Mouse (Mus musculus) left cerebral cortex, adult 6 months (tissue): ENCODE measurements around the gene Slc5a6. TPM values are rescaled to one million over a fixed set of nuclear protein-coding genes. Genes with fewer than 3 reads are reported as not detected.

ENCODE experiments used
- long read RNA-seq, 2 experiments: library from polyadenylated mRNA; unstranded; transcript quantifications; one replicate each; pipeline ENCODE4 v2.0.0; 2019 to 2020
- polyA plus RNA-seq: library from polyadenylated mRNA; unstranded; fragments of <200 nt; fragmentation: Nextera tagmentation; gene quantifications from 2 replicates; pipeline ENCODE4 v1.2.3, GENCODE M21; 2021

The Slc5a6 gene
- 10.2 and 12.3 TPM in 2 replicates for polyA plus RNA-seq
- long read RNA-seq, experiment 1, transcript Slc5a6-205 (17 exons, 3,248 nt) = minor isoform, 5 of 116 reads
- long read RNA-seq, experiment 1, transcript Slc5a6-202 (18 exons, 3,436 nt) = major isoform, 68 of 116 reads
- long read RNA-seq, experiment 1, partial matches to known transcripts = 13 of 116 reads
- long read RNA-seq, experiment 1, other reads (novel, unspliced or antisense) = 29 of 116 reads
- long read RNA-seq, experiment 2, partial matches to known transcripts = 8 of 15 reads
- long read RNA-seq, experiment 2, other reads (novel, unspliced or antisense) = 5 of 15 reads

DNA sequence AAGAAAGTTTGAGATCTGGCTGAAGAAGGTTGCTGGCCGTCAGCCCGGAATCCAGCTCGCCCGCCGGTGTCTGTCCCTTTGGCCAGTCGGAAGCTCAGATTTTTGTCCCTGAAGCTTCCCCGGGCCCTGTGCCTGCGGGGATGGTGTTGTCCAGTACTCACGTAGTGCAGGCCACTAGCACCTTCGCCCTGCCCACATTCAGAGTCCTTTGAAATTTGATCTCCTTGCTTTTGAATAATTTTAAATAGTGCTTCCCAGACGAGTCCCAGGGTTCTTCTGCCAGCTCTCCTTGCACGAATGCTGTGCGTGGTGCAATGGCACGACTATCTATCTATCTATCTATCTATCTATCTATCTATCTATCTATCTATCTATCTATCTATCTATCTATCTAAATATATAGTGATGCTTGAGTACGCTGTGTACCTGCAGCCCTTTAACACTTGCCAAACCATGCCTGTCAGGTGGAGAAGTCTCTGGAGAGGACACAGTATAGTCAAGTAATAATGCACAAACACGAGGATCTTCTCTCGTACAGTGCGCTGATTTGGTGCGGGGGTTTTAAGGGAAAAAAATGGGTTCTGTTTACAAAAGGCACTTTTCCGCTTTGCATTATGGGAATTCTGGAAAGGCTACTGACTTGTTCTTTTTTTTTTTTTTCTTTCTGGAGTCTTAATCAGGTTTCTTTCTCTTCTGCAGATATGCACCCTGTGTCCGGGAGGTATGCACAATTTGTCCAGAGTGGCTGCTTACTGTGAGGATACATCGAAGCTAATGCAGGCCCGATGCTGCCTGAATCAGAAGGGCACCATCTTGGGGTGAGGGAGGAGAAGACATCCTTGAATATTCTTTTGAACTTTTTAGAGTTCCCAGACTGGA is at the start of gene Slc5a6:
Gene Slc5a6 (minus strand): TSS at position 162 of the 879 bp plus-strand sequence.

DNA sequence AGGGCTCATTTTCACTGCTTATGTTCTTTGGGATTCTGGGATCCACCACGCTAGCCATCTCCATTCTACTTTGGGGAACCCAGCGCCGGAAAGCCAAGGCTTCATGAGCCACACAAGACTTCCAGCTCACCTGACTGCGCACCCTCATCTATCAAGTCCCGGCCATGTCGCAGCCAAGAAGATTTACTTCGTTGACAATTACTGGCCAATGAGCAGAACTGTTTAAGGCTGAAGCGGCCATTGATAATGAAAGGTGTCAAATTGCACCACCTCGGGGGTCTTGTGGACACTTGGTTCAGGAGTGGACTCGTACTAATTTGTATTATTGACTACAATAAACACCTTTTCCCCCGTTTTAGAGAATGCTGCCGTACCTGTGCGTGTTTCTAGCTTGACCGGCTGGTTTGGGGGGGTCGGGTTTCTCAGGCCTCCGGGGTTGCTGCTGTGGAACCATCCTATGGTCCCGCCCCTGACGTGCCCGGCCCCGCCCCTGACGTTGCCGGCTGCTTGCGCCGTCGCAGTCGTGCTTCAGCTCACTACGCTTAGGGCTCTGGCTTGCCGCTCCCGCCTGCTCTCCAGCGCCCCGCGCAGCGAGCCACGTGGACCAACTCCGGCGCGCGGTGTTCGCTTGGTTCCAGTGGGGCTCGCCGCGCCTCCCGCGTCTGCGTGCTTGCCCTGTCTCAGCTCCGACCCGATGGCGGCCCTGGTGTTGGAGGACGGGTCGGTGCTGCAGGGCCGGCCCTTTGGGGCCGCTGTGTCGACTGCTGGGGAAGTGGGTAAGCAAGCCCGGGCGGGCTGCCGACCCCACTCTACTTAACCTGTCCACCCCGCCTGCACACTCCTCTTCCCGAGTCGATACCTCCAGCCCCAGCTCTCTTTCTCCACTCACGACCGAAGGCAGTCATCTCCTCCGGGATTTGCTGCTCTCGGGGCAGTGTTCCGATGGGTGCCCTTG is 5.8 kb upstream of the Slc5a6 start, which contains the start of gene Cad:
Gene Cad (plus strand): TSS at position 520 of the 955 bp plus-strand sequence.

DNA sequence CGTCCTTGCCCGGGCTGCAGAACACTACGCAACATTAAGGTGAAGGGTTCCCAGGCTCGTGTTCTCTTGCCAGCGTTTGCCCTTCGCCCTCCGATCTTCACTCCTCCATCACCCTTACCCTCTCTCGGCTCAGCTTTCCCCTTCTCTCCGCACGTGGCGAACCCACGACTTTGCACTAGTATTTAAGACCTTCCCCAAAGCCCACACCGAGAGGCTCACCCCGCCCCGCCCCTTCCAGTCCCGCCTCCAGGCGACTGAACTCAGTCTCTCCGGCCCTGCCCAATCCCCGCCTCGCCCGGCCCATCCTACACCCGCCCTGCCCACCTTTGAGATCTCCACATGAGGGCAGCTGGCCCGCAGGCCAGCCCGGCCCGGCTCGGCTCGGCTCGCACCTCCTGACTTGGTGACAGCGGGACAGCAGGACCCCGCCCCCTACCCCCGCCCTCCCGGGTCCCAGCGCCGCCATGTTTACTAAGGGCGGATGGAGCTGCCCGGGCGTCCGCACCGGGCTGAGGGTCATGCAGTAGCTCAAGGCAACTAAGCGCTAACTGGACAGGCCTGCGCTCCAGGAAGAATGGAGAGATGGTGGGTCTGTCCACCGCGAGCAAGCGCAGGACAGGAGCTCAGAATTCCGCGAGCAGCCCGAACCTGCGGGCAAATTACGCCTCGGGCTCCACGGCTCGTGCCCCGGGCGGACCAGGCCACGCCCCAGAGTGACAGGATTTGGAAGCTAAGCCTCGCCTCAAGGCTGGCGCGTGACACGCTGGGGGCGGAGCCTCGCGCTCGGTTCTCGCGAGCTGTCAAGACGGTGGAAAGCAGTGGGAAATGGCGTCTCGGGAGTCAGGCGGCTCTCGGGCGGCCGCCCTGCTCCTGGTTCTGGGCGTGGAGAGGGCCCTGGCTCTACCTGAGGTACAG is 619 bp downstream of the Slc5a6 start, which contains the start of gene Atraid:
Gene Atraid (plus strand): TSS at position 465 of the 915 bp plus-strand sequence.

Other genes with a start within 250 kb of the Slc5a6 start
- gene Mapre3, start 234.3 kb downstream of the Slc5a6 start, polyA plus RNA-seq = 123 and 226 TPM in 2 replicates
- gene Tmem214, start 180.9 kb downstream of the Slc5a6 start, polyA plus RNA-seq = 25.5 and 29.6 TPM in 2 replicates
- gene Agbl5, start 160.2 kb downstream of the Slc5a6 start, polyA plus RNA-seq = 1.9 and 3.9 TPM in 2 replicates
- gene Ost4, start 141.1 kb downstream of the Slc5a6 start, polyA plus RNA-seq = 144 and 177 TPM in 2 replicates
- gene Emilin1, start 135.5 kb downstream of the Slc5a6 start, polyA plus RNA-seq = 0.54 and 1.2 TPM in 2 replicates
- gene Khk, start 127.5 kb downstream of the Slc5a6 start, polyA plus RNA-seq = 39.2 and 45.3 TPM in 2 replicates
- 12.5 and 33.9 TPM in 2 replicates for gene Cgref1, start 103.3 kb downstream of the Slc5a6 start, polyA plus RNA-seq
- 52.2 and 64.1 TPM in 2 replicates for gene Preb, start 88.6 kb downstream of the Slc5a6 start, polyA plus RNA-seq
- 0.06 and 0.12 TPM in 2 replicates for gene Tcf23, start 80.3 kb downstream of the Slc5a6 start, polyA plus RNA-seq
- gene Atraid, start 612 bp downstream of the Slc5a6 start, polyA plus RNA-seq = 160 and 215 TPM in 2 replicates
- gene Cad, start 5.9 kb upstream of the Slc5a6 start, polyA plus RNA-seq = 1.8 and 2.1 TPM in 2 replicates
- gene Dnajc5g, start 57.4 kb upstream of the Slc5a6 start, polyA plus RNA-seq = not detected in 2 replicates
- 124 and 157 TPM in 2 replicates for gene Slc30a3, start 59.3 kb upstream of the Slc5a6 start, polyA plus RNA-seq
- gene Trim54, start 67.8 kb upstream of the Slc5a6 start, polyA plus RNA-seq = 1.3 and 3.7 TPM in 2 replicates
- gene Ucn, start 89.9 kb upstream of the Slc5a6 start, polyA plus RNA-seq = 1.5 and 3.0 TPM in 2 replicates
- gene Mpv17, start 105.3 kb upstream of the Slc5a6 start, polyA plus RNA-seq = 108 and 150 TPM in 2 replicates
- gene Gm29609, start 131.0 kb upstream of the Slc5a6 start, polyA plus RNA-seq = 1.6 and 3.7 TPM in 2 replicates
- gene Gtf3c2, start 131.2 kb upstream of the Slc5a6 start, polyA plus RNA-seq = 10.6 and 14.0 TPM in 2 replicates
- gene Snx17, start 144.3 kb upstream of the Slc5a6 start, polyA plus RNA-seq = 86.9 and 116 TPM in 2 replicates
- gene Eif2b4, start 144.5 kb upstream of the Slc5a6 start, polyA plus RNA-seq = 33.7 and 35.8 TPM in 2 replicates
- gene Zfp513, start 153.4 kb upstream of the Slc5a6 start, polyA plus RNA-seq = 1.3 and 11.3 TPM in 2 replicates
- gene Ppm1g, start 171.8 kb upstream of the Slc5a6 start, polyA plus RNA-seq = 74.2 and 79.4 TPM in 2 replicates
- gene Nrbp1, start 191.9 kb upstream of the Slc5a6 start, polyA plus RNA-seq = 78.2 and 83.0 TPM in 2 replicates
- not detected in 2 replicates for gene Gm9970, start 192.3 kb upstream of the Slc5a6 start, polyA plus RNA-seq
- gene Krtcap3, start 202.8 kb upstream of the Slc5a6 start, polyA plus RNA-seq = 0.58 and 0.74 TPM in 2 replicates
- gene Ift172, start 242.2 kb upstream of the Slc5a6 start, polyA plus RNA-seq = 12.5 and 12.6 TPM in 2 replicates
- gene Fndc4, start 247.2 kb upstream of the Slc5a6 start, polyA plus RNA-seq = 60.3 and 108 TPM in 2 replicates
- gene Gckr, start 248.5 kb upstream of the Slc5a6 start, polyA plus RNA-seq = not detected in 2 replicates